Mouse (Mus musculus) left cerebral cortex, adult 18-20 months (tissue): Measurements from ENCODE around the gene Eef1a2. TPM values are rescaled to one million over a fixed set of nuclear protein-coding genes. Genes with fewer than 3 reads are reported as not detected.

Experiments used
- DNase-seq, 2 experiments: peaks; one replicate each; pipeline ENCODE4 v3.0.0; 2021 to 2022; ENCODE audit warnings: low spot score in 2 of 2, mixed read lengths in 1 of 2
- total RNA-seq, 2 experiments: library from RNA; stranded (reverse); gene quantifications; 2 replicates each; pipeline ENCODE4 v1.2.3; 2021

Eef1a2 gene
- total RNA-seq, 2 experiments from 2014 or later = 1,361 to 1,429 TPM

DNA sequence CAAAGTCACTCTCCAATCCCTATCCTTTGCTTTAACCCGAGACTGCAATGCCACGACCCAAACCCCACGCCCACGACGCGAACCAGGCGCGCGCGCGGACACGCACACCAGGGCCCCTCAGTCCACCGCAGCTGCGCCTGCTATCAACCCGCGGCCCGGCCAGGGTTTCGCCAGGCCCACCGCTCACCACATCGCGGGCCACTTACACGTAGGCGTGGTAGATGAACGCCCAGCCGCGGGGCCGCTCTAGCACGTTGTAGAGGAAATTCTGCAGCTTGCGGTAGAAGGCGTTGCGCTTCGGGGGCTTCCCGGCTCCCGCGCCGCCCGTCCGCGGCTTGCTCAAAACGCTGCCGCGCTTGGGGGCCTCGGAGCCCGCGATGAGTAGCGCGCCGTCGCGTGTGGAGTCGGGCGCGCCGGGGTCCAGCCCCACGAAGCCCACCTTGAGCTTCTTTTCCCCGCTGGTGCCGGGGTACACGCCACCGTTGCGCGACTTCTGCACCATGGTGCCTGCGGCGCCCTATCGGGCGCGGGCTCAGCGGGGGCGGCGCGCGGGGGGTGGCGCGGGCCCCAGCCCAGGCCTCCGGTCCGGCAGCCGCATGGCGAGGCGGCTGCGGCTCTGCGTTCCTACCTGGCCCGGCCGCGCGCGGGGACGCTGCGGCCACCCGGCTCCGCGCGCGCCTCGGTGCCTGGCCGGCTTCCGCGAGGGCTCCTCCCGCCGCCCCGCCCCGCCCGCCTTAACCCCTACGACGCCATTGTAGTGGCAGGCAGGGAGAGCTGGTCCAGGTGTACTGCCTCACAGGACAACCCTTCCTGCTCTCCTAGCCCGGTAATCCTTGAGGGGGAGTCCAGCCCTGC lies 22.0 kb downstream of the Eef1a2 start, which contains the start of gene Kcnq2:
Gene Kcnq2 (minus strand): TSS at position 710 of the 855 bp plus-strand sequence.
- peak in 1 of 2 experiments; percentile 60 for DNase-seq

DNA sequence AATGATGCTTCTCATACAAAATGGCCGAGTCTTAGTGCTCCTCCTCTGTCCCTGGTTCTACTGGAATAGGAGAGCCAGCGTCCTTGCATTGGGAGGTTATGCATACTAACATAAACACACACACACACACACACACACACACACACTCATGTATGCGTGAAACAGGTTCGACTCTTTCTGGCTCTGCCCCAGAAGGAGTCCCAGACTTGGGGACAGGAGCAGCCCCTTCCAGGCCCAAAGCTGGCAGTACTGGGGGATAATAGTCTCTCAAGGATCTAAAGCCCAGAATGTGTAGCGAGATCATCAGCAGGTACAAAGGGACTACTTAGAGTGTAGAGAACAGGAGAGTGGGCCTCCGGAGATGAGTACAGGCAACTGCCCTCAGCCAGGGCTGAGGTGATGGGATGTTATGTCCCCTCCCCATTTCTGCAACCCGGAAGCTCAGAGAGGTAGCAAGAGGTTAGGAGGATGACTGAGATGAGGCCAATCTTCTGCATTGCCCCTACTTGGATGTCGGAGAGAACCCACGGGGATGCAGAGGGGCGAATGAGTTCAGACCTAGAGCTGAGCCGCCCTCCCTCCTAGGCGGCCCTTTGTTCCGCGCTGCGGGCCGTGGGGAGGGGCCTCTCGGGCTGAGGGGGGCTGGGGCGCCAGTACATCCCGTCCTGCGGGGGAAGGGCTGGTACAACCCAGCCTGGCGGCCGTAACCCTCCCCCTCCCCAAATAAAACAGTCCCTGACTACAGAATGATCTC lies 22.8 kb downstream of the Eef1a2 start:
- no peak for DNase-seq

DNA sequence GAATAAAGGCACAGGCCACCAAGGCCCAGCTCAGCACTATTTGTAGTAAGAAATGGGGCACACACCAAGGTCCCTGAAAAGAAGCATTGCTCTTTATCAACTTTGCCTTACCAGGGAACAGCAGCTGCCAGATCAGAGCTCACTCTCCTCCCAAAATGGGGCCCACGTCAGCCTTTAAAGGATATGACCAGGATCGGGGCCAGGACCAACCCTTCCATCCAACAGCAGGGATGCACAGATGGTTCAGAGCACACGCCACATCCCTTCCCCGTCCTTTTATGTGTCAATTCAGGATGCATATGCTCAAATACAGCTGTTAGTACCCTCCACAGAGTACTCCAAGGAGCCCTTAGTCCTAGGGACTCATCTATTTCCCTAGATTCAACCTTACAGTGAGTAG lies 26.6 kb downstream of the Eef1a2 start:
- DNase-seq = no peak

DNA sequence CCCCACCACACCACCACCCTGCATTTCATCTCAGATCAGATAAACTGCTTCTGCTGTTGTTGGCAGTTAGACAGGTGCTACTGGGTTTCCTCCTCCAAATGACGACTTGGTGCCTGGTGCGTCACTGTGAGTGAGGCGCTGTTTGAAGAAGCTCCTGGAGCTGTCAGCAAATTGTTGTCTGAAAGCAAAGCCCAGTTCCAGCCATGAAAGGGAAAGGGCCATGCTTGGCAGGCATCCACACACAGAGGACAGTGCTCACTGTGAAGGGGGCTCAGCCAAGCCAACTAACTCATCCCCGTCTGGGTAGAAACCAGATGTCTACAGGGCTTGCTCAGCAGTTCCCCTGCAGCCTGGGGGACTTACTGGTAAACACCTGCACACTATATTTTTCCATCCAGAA lies 27.9 kb downstream of the Eef1a2 start:
- peak in 1 of 2 experiments; percentile 49 for DNase-seq

DNA sequence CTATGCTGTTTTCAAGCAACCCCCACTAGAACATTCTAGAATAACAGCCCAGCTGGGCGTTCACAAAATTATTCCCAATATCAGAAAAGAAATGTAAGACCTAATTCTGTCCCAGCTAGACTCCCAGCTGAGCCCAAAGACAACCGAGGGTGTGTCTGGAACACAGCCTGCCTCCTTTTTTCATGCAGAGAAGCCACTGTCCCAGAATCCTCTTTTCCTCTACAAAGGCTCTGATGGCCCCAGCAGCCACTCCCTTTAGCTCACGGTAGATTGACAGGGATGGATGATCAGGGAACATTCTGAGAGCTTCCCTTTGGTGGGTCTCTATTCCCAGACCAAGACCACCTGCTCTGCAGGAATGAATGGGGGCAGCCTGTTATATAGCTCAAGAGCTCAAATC lies 29.0 kb downstream of the Eef1a2 start:
- no peak for DNase-seq

DNA sequence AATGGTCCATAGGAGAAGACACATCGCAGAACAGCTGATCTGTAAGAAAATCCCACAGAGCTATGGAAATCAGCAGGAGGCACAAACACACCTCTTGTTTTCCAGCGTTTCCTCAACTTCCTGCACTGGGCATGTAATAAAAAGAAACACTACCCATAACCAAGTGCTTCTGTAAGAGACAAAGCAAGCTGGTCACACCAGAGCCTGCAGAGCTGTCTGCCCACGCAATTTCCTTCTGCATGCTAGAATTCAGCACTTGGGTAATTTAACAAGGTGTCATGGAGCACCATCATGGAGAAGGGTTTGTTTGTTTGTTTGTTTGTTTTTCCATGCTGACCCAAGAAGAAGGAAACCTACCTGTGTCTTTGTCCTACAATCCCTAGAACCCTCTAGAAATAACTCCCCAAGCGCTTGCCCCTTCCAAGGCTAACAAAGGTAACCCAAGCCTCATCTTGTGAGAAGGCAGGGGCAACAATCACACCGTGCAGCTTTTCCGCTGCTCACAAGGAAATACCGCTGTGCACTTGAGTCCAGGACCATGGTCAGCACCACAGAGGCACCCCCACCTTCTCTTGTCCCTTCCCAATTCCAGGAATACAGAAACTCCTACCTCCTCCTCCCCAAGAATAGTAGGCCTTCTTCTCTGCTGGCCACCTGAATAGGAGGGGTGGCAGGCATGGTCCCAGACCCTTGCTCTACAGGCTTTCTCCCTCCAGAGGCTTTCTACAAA lies 30.9 kb downstream of the Eef1a2 start:
- DNase-seq = no peak

DNA sequence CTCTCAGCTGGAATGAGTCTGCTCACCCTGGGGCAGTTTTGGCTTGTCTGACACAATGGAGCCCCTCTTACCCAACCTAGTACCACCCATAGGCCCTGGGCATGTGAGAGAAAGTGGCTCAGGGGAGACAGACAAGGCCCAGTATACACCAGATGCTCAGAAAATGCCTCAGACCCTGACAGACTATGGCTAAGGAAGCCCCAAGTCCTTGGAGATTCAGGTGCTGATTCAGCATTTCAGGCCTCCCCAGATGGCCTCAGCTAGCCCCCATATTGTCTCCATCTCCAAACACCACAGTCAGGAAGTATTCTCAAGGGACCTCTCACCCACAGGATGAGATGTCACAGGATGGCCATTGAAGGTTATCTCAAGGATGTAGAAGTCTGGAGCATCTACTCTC lies 34.2 kb downstream of the Eef1a2 start:
- no peak for DNase-seq

DNA sequence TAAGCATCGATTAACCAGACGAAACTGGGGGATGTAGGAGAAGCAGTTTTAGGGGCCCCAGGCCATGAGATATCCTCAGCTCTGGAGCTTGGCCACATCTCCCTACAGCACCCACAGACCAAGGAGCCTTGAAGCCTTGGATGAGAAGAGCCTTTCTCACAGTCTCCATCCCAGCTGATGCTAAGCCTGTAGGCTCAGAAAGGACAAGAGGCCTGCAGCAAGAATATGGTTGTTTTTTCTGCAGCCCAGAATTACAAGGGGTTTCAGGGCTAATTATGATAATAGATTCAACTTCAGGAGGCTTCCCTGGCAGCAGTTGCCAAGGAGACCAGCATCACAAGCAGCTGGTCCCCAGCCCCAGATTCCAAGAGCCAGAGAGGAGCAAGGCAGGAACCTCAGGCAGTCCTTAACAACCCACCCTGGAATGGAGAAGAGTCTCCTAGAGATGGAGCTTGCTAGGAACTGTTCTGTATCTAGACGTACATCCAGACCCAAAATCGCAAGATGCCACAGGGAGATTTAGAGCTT lies 35.8 kb downstream of the Eef1a2 start:
- no peak for DNase-seq

DNA sequence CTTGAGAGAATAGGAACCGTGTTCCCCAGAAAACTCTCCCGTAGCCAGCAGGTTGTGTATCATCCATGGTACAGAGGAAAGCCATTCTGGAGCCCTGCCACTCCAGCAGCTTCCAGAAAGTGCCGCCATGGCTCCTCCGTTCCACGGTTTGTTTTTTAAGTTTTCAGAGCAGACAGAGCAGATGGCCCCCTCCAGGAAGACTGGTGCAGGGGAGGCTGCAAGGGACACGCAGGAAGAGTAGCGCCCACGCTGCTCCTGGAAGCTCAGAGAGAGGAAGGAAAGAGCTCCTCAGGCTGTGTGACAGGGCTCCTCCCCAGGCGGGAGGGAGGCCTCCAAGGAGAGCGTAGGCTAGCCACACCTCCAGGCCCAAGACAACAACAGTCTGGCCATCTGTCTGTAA lies 36.9 kb downstream of the Eef1a2 start:
- DNase-seq = peak; percentile 89 to 90

DNA sequence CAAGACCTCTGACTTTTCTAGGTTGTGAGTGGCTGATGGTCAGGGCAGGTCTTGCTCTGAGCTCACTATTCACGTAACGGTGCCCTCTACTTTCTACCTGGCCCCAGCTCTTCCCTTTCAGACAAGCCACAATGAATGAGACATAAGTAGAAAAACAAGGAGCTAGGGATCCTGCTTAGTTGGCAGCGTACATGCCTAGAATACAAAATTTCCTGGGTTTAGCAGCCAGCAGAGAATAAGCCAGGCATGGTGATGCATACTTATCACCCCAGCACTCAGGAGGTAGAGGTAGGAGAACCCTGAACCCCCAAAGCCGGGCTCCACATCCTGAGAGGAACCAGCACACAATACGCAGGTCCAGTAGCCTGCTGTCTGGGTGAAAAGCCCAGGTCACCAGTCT lies 40.4 kb downstream of the Eef1a2 start:
- DNase-seq = no peak

DNA sequence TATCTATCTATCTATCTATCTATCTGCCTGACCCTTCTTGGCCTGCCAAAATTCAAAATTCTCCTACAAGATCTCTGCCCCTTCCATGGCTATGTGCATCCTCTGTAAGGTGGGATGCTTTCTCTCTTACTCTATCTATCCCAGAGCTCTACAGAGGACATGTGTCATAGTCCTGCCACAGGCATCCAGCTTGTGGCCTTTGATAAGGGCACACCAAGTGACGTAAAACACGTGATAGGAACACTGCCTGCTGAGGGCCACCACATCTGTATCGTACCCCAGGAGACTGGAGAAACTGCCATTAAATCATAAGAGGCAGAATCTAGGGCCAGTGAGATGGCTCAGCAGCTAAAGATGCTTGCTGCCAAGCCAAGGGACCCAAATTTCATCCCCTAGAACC lies 41.4 kb downstream of the Eef1a2 start:
- DNase-seq = no peak

DNA sequence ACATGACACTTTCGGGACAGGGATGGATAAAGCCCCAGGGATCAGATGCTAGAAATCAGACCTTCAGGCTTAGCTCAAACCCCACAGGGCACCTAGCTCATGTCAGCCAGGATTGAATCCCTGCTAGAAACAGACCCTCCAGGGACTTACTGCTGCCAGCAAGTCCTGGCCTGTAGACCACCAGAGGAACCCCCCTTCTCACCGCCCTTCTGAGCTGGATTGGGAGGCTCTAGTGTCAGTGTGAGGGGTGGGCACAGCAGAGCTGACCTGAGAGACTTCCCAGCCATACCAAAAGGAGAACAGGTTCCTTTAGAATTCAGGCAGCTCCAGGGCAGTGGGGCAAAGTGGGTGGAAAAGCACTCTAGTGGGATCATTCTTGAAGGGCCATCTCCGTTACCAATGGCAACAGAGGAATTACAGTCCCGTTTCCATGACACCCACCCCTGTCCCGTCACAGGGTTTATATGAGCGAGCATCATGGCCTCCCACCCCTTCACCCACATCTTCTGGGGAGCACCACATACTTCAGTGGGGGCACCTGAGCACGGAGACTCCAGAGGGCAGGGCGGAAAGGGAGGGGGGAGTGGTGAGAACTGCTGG lies 43.0 kb downstream of the Eef1a2 start:
- DNase-seq = no peak

DNA sequence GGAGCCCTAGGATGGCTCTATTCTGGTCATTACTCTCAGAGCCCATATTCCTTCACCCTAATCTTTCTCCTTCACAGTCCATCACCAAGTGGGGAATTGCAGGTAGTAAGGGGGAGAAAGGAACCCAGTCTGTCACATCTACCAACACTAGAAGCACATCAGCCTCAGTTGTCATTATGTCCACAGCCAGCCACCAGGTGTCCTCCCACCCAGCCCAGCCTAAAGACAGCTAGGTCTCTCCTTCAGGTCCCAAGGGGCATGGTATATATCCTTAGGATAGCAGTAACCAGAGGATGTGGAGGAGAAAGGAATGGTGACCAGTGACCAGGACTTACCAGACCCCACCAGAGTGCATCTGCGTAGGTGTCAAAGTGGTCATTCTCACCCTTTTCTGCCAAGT lies 45.1 kb downstream of the Eef1a2 start:
- no peak for DNase-seq

DNA sequence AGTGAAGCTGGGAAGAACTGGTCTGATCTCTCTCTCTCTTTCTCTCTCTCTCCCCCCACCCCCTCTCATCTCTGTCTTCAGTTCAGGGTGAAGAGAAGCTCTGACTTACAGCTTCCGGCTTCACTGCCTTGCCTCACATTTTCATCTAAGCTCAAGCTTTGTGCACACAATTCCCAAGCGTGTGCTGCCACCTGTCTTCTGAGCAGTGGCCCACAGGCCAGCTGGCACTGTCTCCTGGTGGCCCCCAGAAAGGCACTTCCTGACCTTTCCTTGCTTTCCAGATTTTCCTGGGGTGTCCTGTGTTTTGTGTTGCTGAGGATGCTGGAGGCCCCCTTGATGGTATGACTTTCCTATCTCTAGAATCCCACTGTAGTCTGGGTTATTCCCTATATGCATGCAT lies 52.7 kb downstream of the Eef1a2 start:
- DNase-seq = no peak

DNA sequence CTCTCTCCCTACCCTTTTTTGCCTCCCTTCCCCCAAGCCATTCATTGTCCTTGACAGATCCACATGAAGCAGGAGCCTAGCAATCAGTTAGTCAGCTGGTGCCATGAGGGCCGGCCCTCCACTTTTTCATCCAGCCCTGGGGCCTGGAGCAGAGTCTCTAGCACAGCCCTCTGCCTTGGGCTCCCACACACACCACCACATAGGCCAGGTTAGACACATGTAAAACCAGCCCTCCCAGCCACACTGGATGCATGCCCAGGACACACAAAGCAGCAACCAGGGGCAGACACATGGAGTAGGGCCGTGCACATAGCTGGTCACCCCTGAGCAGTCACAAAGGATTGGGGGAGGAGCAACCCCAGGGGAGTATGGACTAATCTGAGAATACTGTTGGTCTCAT lies 54.7 kb downstream of the Eef1a2 start:
- no peak for DNase-seq

DNA sequence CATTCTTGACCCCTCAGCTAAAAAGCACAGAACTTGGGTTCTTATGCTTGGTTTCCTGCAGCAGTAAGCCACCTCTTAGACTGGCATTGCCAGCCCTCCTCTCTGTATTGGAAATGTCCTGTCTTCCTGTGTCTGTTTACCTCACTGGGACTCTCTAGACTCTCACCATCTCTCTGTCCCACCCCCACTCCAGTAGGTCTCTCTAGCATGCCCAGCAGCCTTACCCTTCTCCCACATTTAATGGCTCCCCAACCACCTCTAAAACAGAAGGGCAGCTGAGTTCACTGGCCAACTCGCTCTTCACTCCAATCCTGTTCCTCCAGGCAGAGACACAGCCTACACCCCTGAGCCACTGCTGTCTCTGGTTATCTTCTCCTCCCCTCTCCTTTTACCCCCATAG lies 55.2 kb downstream of the Eef1a2 start:
- DNase-seq = no peak

DNA sequence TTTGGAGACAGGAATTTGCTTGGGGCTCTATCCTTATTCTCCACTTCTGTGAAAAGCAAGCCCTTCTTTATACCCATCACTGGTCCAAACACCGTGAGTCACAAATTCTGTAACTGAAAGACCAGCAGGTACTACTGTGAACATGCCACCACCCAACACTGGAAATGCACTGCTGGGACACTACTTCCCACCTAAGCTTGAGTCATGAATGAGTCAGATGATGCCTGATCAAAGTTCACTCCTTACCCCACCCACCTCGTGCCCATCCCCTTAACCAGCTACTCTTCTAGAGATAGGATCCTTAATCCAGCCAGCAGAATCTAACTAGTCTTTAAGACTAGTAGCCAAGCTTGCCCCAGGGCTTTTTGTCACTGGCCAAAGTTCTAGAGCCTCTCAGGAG lies 56.7 kb downstream of the Eef1a2 start:
- no peak for DNase-seq
